Mouse (Mus musculus): ENCODE measurements at regions not wholly inside any gene's neighbourhood (a gene's known extent, or its start where the extent isn't known, plus 50 kb on each side); places are given as distances from the start of the nearest gene placed in this dataset.

DNA sequence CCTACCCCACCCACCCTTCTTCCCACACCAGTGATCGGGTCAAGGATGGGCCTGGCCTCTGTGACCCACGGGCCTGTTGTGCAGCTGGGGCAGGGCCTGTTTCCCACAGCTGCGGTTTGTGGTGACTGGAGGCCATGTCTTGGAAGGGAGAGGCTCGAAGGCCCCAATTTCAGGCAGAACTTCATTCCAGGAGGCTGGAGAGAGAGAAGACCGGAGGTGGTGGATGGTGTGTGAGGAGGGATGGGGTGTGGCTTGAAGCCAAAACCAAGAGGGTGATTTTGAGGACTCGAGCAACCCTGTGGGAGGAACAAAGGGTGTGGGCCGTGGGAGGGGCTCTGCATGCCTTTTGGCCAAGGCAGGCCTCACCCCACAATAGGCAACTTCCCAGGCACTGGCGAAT lies 86.5 kb upstream of the Hes1 start:
- Histone ChIP-seq H3K36me3 (no peaks in the 10 kb centered on the region), H3K9me3 (no peaks in the 10 kb centered on the region), H3K27me3 (0 out of 2 replicates have a peak, but pooled peaks cover 8% of the 10 kb centered on the region), H3K27ac (replicated peaks) (no peak overlapping the region), H3K4me2 (no peak overlapping the region), H3K4me1 (replicated peaks) (peaks cover 6% of the 10 kb centered on the region; the same call in 1 of the 2 replicates), H3K4me3 (no peak overlapping the region), H3K9ac (no peak overlapping the region)
- no peak for ATAC-seq (ENCODE audit: low read depth)
- WGBS: 56% methylated on average over 8 of the region's 8 CpGs

DNA sequence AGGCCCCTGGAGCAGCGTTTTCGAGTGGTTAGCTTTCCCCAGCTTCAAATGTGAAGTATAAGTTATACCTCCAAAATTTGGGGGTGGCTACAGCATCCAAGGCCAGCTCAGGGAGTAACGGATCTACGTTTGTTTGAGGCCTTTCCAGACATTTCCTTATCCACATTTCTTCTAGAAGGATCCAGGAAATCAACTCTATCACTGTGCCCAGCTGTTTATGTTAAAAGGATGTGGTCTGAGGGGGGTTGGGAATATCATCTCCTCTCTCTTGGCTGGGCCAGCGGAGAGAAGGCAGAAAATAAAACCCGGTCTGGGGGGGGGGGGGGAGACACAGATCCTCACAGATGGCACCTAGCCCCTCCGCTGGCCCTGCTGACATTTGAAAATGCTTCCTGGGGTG lies 85.1 kb upstream of the Hes1 start:
- WGBS: 72% methylated on average over 7 of the region's 7 CpGs
- no peak overlapping the region for H3K4me3 ChIP-seq
- no peaks in the 10 kb centered on the region for H3K9me3 ChIP-seq
- no peaks in the 10 kb centered on the region for H3K4me1 ChIP-seq (replicated peaks)
- no peak overlapping the region for H3K27ac ChIP-seq (replicated peaks)
- ATAC-seq (ENCODE audit: low read depth): no peak
- 0 out of 2 replicates have a peak, but pooled peaks cover 8% of the 10 kb centered on the region for H3K27me3 ChIP-seq
- no peaks in the 10 kb centered on the region for H3K36me3 ChIP-seq
- no peak overlapping the region for H3K4me2 ChIP-seq
- no peak overlapping the region for H3K9ac ChIP-seq

DNA sequence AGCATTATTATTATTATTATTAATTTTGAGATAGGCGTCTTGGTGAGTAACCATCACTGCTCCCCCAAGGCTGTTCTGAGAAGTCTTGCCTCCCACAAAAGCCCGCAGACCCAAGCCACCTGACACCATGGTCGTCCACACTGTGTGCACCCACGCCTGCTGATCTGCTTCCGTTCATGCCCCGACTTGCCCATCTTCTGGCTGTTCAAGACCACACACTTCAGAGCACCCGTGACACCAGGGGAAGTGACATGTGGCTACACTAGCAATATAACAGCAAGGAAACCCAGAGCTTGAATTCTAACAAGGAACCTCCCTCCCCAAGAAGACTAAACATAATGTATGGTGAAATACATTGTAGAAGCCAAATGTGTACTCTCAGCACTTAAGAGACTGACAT lies 82.6 kb upstream of the Hes1 start:
- Histone ChIP-seq H3K9ac (no peak overlapping the region), H3K9me3 (no peaks in the 10 kb centered on the region), H3K4me1 (replicated peaks) (no peaks in the 10 kb centered on the region), H3K4me3 (no peak overlapping the region), H3K27me3 (0 out of 2 replicates have a peak, but pooled peaks cover 13% of the 10 kb centered on the region), H3K36me3 (no peaks in the 10 kb centered on the region), H3K4me2 (no peak overlapping the region), H3K27ac (replicated peaks) (no peak overlapping the region)
- WGBS: 87% methylated on average over 7 of the region's 7 CpGs
- ATAC-seq (ENCODE audit: low read depth): no peak

DNA sequence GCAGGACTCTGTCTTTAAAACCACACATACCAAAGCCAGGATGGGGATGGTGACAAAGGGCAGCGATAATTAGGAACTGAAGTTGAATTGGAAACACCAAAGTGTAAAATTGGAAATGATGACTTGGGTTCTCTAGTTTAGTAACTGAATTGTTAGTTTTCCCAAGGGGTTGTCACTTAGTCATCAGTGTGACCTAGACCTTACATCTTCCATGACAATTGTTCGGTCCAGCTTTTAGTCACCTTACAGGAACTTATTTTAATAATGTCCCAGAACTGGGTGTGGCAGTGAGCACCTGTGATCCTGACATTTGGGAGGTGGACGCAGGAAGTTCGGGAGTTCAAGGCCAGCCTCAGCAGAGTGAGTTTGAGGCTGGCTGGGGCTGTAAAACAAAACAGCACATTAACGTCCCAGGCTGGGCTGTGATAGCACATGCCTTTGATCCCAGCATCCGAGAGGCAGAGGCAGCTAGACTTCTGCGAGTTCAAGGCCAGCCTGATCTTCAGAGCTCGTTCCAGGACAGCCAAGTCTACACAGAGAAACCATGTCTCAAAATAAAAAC lies 81.9 kb upstream of the Hes1 start:
- H3K27ac ChIP-seq (replicated peaks): no peak overlapping the region
- ATAC-seq (ENCODE audit: low read depth): no peak
- no peaks in the 10 kb centered on the region for H3K36me3 ChIP-seq
- no peak overlapping the region for H3K4me3 ChIP-seq
- no peaks in the 10 kb centered on the region for H3K4me1 ChIP-seq (replicated peaks)
- WGBS: 88% methylated on average over 8 of the region's 8 CpGs
- no peak overlapping the region for H3K9ac ChIP-seq
- no peak overlapping the region for H3K4me2 ChIP-seq
- 0 out of 2 replicates have a peak, but pooled peaks cover 13% of the 10 kb centered on the region for H3K27me3 ChIP-seq
- no peaks in the 10 kb centered on the region for H3K9me3 ChIP-seq

DNA sequence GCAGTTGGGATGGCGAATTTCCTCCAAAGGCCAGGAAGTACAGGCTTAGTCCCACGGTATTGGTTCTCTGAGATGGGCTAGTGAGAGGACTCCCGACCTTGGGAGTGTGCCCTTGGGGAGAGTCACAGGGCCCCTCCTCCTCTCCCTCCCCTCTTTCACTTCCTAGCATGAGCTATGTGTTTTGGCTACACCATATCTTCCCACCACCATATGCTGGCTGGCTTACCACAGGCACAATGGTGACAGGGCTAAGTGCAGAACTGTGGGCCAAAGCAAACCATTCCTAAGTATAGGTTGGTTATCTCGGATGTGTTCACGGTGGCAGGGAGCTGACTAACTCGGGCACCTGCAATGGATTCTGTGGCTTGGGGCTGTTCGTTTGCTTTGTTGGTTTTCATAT lies 81.0 kb upstream of the Hes1 start:
- no peak overlapping the region for H3K4me3 ChIP-seq
- H3K9me3 ChIP-seq: no peaks in the 10 kb centered on the region
- 0 out of 2 replicates have a peak, but pooled peaks cover 10% of the 10 kb centered on the region for H3K27me3 ChIP-seq
- WGBS: 79% methylated on average over 7 of the region's 7 CpGs
- H3K36me3 ChIP-seq: no peaks in the 10 kb centered on the region
- ATAC-seq (ENCODE audit: low read depth): no peak
- H3K4me1 ChIP-seq (replicated peaks): no peaks in the 10 kb centered on the region
- no peak overlapping the region for H3K4me2 ChIP-seq
- no peak overlapping the region for H3K9ac ChIP-seq
- H3K27ac ChIP-seq (replicated peaks): no peak overlapping the region

DNA sequence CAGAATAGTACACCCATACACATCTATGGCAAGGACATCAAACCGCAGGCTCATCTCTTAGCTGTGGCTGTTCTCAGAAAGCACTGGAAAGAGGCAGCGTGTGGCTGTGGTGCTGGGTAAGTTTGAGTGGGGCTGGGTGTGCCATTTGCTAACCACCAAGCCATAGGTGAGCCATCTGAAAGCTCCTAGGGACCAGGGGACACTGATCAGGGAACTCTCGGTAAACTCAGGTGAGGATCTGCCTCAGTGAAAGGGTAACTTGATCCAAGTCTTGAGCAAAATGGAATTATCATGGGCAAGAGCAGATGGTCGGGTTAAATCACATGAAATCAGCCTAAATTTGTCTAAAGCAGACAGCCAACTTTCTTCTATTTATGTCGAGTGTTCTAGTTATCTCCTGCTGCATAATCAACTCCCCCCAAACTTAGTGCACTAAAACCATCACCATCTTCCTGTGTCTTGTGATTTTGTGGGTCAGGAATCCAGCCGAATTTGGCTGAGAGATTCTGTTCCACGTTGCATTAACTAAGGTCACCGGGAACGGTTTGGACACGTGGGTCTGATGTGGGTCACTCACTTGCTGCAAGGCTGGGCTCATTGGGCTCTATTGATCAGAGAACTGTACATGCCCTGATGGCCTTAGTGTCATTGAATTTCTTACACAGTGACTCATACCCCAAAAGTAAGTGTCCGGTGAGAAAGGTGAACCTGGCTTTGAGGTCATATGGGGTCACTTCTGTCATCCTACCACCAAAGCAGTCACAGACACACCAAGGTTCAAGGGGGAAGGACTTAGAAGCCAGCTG lies 78.9 kb upstream of the Hes1 start:
- WGBS: 92% methylated on average over 11 of the region's 11 CpGs
- no peaks in the 10 kb centered on the region for H3K4me1 ChIP-seq (replicated peaks)
- no peaks in the 10 kb centered on the region for H3K36me3 ChIP-seq

DNA sequence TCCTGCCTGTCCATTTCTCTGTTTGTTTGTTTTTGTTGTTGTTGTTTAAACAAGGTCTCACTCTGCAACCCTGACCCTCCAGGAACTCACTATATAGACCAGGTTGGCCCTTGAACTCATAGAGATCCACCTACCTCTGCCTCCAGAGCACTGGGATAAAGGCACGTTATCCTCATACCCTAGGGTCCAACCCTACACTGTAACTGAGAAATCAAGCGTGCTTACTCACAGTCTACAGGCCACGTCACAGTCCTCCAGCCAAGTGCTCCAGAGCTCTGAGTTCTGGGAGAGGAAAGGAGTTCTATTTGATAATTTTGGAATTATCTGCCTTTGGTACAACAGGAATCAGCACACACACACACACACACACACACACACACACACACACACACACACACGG lies 76.6 kb upstream of the Hes1 start:
- 90% methylated on average over 4 of the region's 4 CpGs for WGBS
- H3K4me3 ChIP-seq: no peak overlapping the region
- no peaks in the 10 kb centered on the region for H3K4me1 ChIP-seq (replicated peaks)
- no peak overlapping the region for H3K4me2 ChIP-seq
- 0 out of 2 replicates have a peak, but pooled peaks cover 5% of the 10 kb centered on the region for H3K27me3 ChIP-seq
- H3K9ac ChIP-seq: no peak overlapping the region
- no peak for ATAC-seq (ENCODE audit: low read depth)
- H3K27ac ChIP-seq (replicated peaks): no peak overlapping the region
- no peaks in the 10 kb centered on the region for H3K36me3 ChIP-seq
- no peaks in the 10 kb centered on the region for H3K9me3 ChIP-seq

More for the DNA sequence above, 78.9 kb upstream of the Hes1 start:
- Histone ChIP-seq H3K27ac (replicated peaks) (no peak overlapping the region), H3K4me3 (no peak overlapping the region), H3K27me3 (0 out of 2 replicates have a peak, but pooled peaks cover 5% of the 10 kb centered on the region), H3K9me3 (no peaks in the 10 kb centered on the region), H3K4me2 (no peak overlapping the region), H3K9ac (no peak overlapping the region)
- ATAC-seq (ENCODE audit: low read depth): no peak

DNA sequence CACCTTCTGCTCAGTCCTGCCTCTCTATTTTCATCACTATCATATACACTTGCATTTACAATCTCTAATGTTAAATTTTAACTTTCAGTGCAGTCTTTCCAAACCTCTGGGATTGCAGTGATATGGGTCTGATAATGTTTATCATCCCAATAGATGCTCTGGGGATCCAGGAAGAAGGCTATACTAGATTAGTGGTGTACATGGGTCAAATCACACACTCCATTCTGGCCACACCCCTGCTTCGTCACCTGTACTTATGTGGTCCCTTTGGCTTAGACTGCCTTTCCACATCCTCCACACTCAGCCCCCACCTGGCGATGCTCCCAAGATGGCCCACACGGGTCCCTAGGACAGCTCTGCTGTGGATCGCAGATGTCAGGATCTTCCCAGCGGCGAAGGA lies 76.2 kb upstream of the Hes1 start:
- ATAC-seq (ENCODE audit: low read depth): no peak
- Histone ChIP-seq H3K27me3 (0 out of 2 replicates have a peak, but pooled peaks cover 5% of the 10 kb centered on the region), H3K36me3 (no peaks in the 10 kb centered on the region), H3K9ac (no peak overlapping the region), H3K4me1 (replicated peaks) (no peaks in the 10 kb centered on the region), H3K27ac (replicated peaks) (no peak overlapping the region), H3K9me3 (no peaks in the 10 kb centered on the region), H3K4me3 (no peak overlapping the region), H3K4me2 (no peak overlapping the region)
- 92% methylated on average over 6 of the region's 6 CpGs for WGBS

DNA sequence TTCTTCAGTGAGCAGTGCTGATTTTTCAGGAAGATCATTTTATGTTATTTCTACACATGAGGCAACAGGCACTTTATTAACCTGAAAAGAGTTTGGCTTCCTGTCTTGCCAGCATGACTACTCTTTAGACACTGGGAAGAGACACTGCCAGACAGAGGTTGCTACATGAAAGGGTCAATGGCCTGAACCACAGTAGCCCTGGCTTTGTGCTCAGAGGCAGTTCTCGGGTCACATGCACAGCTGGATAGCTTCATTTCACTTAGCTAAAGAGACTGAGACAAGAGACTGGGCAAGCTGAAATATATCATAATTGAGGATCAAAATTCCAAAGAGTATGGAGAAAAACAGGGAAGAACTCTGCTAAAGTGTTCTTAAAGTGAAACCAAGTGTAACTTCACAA lies 74.9 kb upstream of the Hes1 start:
- H3K4me2 ChIP-seq: no peak overlapping the region
- peaks cover 13% of the 10 kb centered on the region for H3K4me1 ChIP-seq (replicated peaks)
- no peak overlapping the region for H3K4me3 ChIP-seq
- H3K9ac ChIP-seq: no peak overlapping the region
- no peaks in the 10 kb centered on the region for H3K36me3 ChIP-seq
- peaks cover 6% of the 10 kb centered on the region; the same call in 1 of the 2 replicates for H3K27me3 ChIP-seq
- WGBS: 14% methylated on average over 1 of the region's 1 CpGs
- no peak for ATAC-seq (ENCODE audit: low read depth)
- H3K27ac ChIP-seq (replicated peaks): no peak overlapping the region
- no peaks in the 10 kb centered on the region for H3K9me3 ChIP-seq

DNA sequence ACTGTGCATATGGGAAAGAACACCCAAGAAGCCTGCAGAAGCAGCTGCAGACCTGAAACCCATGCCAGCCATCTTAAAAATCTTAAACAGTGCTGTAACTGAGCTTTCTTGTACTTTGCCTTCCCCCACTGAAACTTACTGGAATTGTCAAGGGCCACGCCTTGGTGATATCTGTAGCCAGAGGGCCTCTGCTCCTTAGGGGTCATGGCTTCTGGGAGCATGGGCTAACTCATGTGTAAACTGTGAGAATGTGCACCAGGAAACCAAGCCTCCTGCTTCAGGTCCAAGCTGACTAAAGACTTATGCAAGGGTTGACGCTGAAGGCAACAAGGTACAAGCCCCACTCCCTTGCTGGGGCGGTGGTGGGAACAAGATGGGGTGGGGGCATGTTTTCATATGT lies 73.8 kb upstream of the Hes1 start:
- 86% methylated on average over 3 of the region's 3 CpGs for WGBS

DNA sequence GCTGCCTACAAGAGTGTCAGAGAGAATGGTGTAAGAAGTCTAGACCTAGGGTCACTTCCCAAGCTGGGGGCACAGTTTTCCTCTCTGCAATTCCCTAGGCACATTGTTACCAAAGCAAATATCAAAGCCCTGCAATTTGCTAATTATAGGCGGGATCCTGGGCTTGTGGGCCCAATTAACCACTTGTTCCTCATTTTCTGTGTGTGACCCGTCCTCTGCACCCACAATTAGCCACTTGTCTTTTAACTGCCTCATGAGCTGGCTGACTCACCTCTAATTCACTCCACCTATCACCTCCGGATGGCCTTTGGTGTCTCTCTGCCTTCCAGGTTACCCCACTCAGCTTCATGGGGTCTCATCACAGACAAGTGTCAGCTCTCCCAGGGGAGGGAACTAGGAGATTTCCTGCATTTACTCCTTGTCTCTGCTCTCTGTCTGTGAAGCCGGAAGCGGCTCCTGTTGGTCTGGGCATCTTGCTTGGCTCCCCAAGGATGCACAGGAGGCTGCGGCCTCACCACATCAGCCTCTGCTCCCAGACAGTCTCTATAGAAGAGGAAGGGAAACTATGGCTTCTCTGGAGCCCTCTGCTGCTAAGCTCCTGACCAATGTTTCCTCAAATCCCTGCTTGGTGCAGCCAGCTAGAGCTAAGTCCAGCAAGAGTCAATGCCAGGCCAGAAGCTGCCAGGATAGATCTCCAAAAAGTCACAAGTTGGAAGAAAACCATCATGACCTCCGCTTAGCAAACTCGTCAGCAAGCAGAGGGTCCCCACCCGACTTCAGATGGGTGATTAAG lies 73.2 kb upstream of the Hes1 start:
- Histone ChIP-seq H3K9ac (no peak overlapping the region), H3K4me3 (no peak overlapping the region), H3K27ac (replicated peaks) (no peak overlapping the region), H3K9me3 (no peaks in the 10 kb centered on the region), H3K27me3 (peaks cover 13% of the 10 kb centered on the region; the same call in 1 of the 2 replicates), H3K4me2 (no peak overlapping the region), H3K36me3 (no peaks in the 10 kb centered on the region), H3K4me1 (replicated peaks) (peaks cover 13% of the 10 kb centered on the region)
- WGBS: 66% methylated on average over 9 of the region's 9 CpGs
- no peak for ATAC-seq (ENCODE audit: low read depth)

More for the DNA sequence above, 73.8 kb upstream of the Hes1 start:
- H3K36me3 ChIP-seq: no peaks in the 10 kb centered on the region
- no peak overlapping the region for H3K9ac ChIP-seq
- ATAC-seq (ENCODE audit: low read depth): no peak
- no peak overlapping the region for H3K4me3 ChIP-seq
- no peak overlapping the region for H3K4me2 ChIP-seq
- H3K4me1 ChIP-seq (replicated peaks): peaks cover 13% of the 10 kb centered on the region
- no peaks in the 10 kb centered on the region for H3K9me3 ChIP-seq
- no peak overlapping the region for H3K27ac ChIP-seq (replicated peaks)
- peaks cover 16% of the 10 kb centered on the region; the same call in 1 of the 2 replicates for H3K27me3 ChIP-seq

DNA sequence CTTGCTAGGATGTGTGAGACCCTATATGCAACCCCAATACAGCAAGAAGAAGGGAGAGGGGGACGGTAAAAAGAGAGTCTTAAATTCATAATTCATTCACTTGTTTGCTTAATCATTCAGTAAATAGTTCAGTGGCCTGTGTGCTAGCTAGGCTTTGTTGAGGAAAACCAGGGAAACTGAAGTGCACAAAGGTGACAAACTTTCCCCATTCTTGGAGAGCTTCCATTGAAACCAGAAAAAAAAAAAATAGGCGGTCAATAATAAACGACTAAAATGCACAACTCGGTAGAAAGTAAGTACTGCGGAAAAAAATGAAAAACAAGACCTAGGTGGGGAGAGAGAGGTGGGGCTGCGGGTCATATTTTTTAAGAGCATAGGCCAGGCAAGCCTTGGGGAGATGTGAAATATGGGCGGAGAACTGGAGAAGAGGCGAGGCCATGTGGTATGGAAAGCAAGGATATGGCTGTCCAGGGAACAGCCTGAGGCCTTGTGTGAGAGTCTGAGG lies 72.3 kb upstream of the Hes1 start:
- Histone ChIP-seq H3K36me3 (no peaks in the 10 kb centered on the region), H3K27ac (replicated peaks) (no peak overlapping the region), H3K27me3 (peaks cover 12% of the 10 kb centered on the region; the same call in 1 of the 2 replicates), H3K4me2 (no peak overlapping the region), H3K4me3 (no peak overlapping the region), H3K9ac (no peak overlapping the region), H3K9me3 (no peaks in the 10 kb centered on the region), H3K4me1 (replicated peaks) (peaks cover 17% of the 10 kb centered on the region)
- 84% methylated on average over 8 of the region's 8 CpGs for WGBS
- ATAC-seq (ENCODE audit: low read depth): no peak
